Mouse (Mus musculus): ENCODE data around the gene Fyn. TPM values are rescaled to one million over a fixed set of nuclear protein-coding genes. Genes with fewer than 3 reads are reported as not detected.

Fyn gene
- polyA plus RNA-seq, 1 experiment from 2014 or later: 44.3 TPM

DNA sequence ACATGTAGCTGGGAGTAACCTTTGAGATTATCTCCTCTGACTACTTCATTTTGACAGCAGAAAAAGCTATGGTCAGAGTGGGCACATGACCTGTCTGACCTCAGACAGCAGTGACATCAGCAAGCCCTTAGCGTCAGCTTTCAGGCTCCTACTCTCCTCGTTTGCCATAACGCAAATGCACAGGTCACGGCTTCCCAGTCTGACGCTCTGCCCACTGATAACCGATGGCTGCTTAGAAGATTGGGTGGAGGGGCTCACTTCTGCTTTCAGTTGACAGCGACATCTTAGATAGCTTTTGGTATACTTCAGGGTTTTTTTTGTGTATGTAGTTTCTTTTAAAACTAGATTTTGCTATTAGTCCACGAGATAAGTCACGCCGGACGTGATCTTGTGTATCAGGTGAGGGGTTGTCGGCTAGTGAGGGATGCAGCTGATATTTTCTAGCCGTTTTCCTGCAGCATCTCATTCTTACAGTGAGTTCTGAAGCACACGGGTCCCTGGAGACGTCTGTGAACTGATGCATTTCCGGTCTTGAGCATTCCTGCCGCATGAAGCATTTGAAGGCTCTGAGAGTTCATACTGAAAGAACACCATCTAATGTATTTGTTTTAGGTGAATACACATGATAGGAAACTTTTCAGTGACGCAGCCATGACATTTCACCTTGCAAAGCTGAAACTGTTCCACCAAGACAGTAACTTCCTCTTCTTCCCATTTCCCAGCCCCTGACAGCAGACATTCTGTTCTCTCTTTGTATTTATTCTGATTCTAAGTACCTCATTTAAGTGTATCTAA is 44.4 kb downstream of the Fyn start:
- Histone ChIP-seq H3K27me3 (ENCODE audit: control insufficient read depth, insufficient read depth, low read length) (no peaks in the 10 kb centered on the region), H3K4me2 (no peak overlapping the region), H3K36me3 (ENCODE audit: control insufficient read depth, insufficient read depth, low read length) (no peaks in the 10 kb centered on the region), H3K27ac (ENCODE audit: low read depth, low read length) (no peak overlapping the region), H3K9ac (ENCODE audit: low read length) (no peak overlapping the region), H3K9me3 (ENCODE audit: control insufficient read depth, low read length) (no peaks in the 10 kb centered on the region), H3K4me1 (ENCODE audit: control insufficient read depth, insufficient read depth, low read length) (no peaks in the 10 kb centered on the region), H3K4me3 (ENCODE audit: low read depth, low read length) (no peak overlapping the region)
- 82% methylated on average over 18 of the region's 18 CpGs for WGBS
- ATAC-seq (ENCODE audit: low FRiP score) (no peak), DNase-seq (ENCODE audit: low spot score, missing footprints) (no peak)

DNA sequence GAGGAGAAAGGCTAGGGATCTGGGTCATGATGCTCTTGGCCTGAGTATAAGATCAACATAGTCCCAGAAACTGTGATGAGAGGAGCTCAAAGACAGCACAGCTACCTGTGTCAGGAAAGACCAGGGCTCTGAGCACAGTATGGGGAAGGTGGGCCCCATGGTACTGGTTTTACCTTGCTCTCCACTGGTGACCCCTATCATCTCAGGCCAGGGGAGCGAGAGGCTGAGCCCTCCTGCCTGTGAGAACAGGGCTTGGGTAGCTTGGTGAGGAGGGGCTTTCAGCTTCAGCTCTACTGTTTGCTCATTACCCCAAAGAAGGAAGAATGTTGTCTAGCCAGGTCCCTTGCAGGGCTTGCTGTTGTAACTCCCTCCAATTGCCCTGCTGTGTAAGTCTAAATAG is 45.4 kb downstream of the Fyn start:
- H3K4me1 ChIP-seq (ENCODE audit: control insufficient read depth, insufficient read depth, low read length): no peaks in the 10 kb centered on the region
- no peaks in the 10 kb centered on the region for H3K27me3 ChIP-seq (ENCODE audit: control insufficient read depth, insufficient read depth, low read length)
- DNase-seq (ENCODE audit: low spot score, missing footprints) (no peak), ATAC-seq (ENCODE audit: low FRiP score) (no peak)
- no peak overlapping the region for H3K27ac ChIP-seq (ENCODE audit: low read depth, low read length)
- no peak overlapping the region for H3K4me3 ChIP-seq (ENCODE audit: low read depth, low read length)
- no peaks in the 10 kb centered on the region for H3K9me3 ChIP-seq (ENCODE audit: control insufficient read depth, low read length)
- H3K36me3 ChIP-seq (ENCODE audit: control insufficient read depth, insufficient read depth, low read length): no peaks in the 10 kb centered on the region
- no peak overlapping the region for H3K4me2 ChIP-seq
- whole genome bisulfite sequencing: 100% methylated on average over 1 of the region's 1 CpGs
- no peak overlapping the region for H3K9ac ChIP-seq (ENCODE audit: low read length)

DNA sequence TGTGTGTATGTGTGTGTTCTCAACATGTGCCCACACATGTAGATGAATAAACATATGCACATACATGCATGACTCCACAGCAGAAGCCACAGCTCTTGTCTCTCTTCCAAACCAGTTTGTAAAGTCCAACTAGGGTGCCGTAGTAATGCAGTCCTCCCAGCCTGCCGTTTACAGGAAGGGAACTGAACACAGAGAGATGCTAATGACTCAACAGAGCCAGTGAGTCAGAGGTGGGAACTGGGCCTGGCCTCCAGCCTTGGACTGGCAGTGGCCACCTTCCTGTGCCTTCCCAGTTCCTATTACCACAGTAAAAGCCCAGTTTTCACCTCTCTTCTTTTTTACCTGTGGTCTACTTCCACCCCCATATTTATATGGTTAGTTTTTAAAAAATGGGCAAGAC is 46.9 kb downstream of the Fyn start:
- 82% methylated on average over 2 of the region's 2 CpGs for WGBS
- no peaks in the 10 kb centered on the region for H3K9me3 ChIP-seq (ENCODE audit: control insufficient read depth, low read length)
- H3K4me2 ChIP-seq: no peak overlapping the region
- ATAC-seq (ENCODE audit: low FRiP score) (no peak), DNase-seq (ENCODE audit: low spot score, missing footprints) (no peak)
- H3K4me1 ChIP-seq (ENCODE audit: control insufficient read depth, insufficient read depth, low read length): no peaks in the 10 kb centered on the region
- no peak overlapping the region for H3K27ac ChIP-seq (ENCODE audit: low read depth, low read length)
- H3K9ac ChIP-seq (ENCODE audit: low read length): no peak overlapping the region
- H3K4me3 ChIP-seq (ENCODE audit: low read depth, low read length): no peak overlapping the region
- no peaks in the 10 kb centered on the region for H3K36me3 ChIP-seq (ENCODE audit: control insufficient read depth, insufficient read depth, low read length)
- no peaks in the 10 kb centered on the region for H3K27me3 ChIP-seq (ENCODE audit: control insufficient read depth, insufficient read depth, low read length)

DNA sequence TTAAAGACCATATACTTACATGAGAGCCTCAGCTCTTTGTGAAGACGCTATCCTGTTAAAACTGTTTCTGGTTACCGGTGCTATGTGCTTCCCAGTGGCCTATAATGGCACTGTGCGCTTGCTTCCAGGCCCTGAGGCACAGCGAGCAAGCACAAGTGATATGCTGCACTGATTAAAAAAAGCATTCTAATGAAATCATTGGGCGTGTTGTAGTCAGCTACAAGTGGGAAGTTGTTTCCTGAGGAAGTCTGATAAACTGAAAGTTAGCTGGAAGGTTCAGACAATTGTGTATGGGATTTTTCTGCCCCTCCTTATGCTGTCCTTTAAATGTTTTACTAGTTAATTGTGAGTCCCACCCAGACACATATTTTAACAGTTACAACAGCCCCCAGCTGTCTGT is 49.0 kb downstream of the Fyn start:
- Histone ChIP-seq H3K27ac (ENCODE audit: low read depth, low read length) (no peak overlapping the region), H3K9me3 (ENCODE audit: control insufficient read depth, low read length) (no peaks in the 10 kb centered on the region), H3K36me3 (ENCODE audit: control insufficient read depth, insufficient read depth, low read length) (no peaks in the 10 kb centered on the region), H3K4me1 (ENCODE audit: control insufficient read depth, insufficient read depth, low read length) (no peaks in the 10 kb centered on the region), H3K9ac (ENCODE audit: low read length) (no peak overlapping the region), H3K27me3 (ENCODE audit: control insufficient read depth, insufficient read depth, low read length) (no peaks in the 10 kb centered on the region), H3K4me3 (ENCODE audit: low read depth, low read length) (no peak overlapping the region), H3K4me2 (no peak overlapping the region)
- DNase-seq (ENCODE audit: low spot score, missing footprints) (no peak), ATAC-seq (ENCODE audit: low FRiP score) (no peak)
- 90% methylated on average over 5 of the region's 5 CpGs for WGBS

DNA sequence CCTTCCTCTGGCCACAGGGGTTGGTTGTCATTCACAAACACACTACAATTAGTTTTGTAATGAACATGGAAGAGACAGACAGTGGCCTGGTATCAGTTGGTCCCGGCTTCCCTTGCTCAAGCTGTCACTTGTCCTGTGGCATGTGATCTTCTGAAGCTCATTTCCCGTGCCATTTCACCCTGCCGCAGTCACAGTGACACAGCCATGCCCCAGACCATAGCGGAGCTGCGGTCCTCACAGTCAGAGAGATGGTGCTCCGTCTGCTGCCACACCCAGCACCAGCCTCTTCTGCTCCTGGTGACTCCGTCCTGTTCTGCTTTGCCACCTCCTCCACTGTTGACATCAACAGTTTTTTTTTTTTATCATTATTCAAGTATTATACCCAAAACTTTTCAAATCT is 49.7 kb downstream of the Fyn start:
- no peak overlapping the region for H3K4me3 ChIP-seq (ENCODE audit: low read depth, low read length)
- no peaks in the 10 kb centered on the region for H3K9me3 ChIP-seq (ENCODE audit: control insufficient read depth, low read length)
- no peaks in the 10 kb centered on the region for H3K36me3 ChIP-seq (ENCODE audit: control insufficient read depth, insufficient read depth, low read length)
- H3K9ac ChIP-seq (ENCODE audit: low read length): no peak overlapping the region
- ATAC-seq (ENCODE audit: low FRiP score) (no peak), DNase-seq (ENCODE audit: low spot score, missing footprints) (no peak)
- H3K4me1 ChIP-seq (ENCODE audit: control insufficient read depth, insufficient read depth, low read length): no peaks in the 10 kb centered on the region
- no peaks in the 10 kb centered on the region for H3K27me3 ChIP-seq (ENCODE audit: control insufficient read depth, insufficient read depth, low read length)
- no peak overlapping the region for H3K27ac ChIP-seq (ENCODE audit: low read depth, low read length)
- H3K4me2 ChIP-seq: no peak overlapping the region
- WGBS: 89% methylated on average over 7 of the region's 7 CpGs

DNA sequence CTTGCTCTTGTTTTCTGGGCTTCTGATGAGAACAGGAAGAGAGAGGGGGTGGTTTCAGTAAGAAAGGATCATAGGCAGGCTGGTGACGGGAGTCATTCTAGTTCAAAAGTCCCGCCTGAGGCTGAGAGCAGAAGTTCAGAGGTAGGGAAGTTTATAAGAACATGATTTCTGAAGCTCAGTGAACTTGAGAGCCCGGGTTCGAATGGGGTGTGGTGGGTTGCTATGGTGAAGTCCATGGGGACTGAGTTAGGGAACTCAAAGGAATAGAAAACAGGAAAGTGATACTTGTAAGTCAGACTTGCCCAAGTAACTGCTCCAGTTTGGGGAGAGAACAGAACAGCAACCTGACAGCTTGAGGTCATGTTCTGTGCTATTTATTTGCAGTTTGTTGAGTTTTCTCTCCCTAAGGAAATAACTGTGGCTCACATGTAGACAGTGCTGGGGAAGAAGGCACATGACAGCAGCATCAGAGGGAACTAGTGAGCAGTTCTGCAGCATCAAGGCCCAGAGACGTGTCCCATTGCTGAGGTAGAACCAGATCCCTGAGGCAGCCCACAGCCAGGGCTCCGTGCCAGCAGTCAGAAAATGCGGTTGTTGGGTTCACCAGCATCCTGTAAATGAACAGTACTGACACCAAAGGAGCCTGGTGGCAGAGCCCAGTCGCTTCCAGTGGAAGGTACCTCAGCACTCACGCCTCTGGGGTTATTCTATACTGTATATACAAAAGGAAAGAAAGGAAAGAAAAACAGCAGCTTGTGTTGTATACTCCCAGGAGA is 52.4 kb downstream of the Fyn start:
- Histone ChIP-seq H3K4me1 (ENCODE audit: control insufficient read depth, insufficient read depth, low read length) (no peaks in the 10 kb centered on the region), H3K27ac (ENCODE audit: low read depth, low read length) (no peak overlapping the region), H3K9ac (ENCODE audit: low read length) (no peak overlapping the region), H3K4me2 (no peak overlapping the region), H3K36me3 (ENCODE audit: control insufficient read depth, insufficient read depth, low read length) (no peaks in the 10 kb centered on the region), H3K4me3 (ENCODE audit: low read depth, low read length) (no peak overlapping the region), H3K9me3 (ENCODE audit: control insufficient read depth, low read length) (no peaks in the 10 kb centered on the region), H3K27me3 (ENCODE audit: control insufficient read depth, insufficient read depth, low read length) (no peaks in the 10 kb centered on the region)
- DNase-seq (ENCODE audit: low spot score, missing footprints): no peak
- WGBS: 81% methylated on average over 9 of the region's 9 CpGs
- no peak for ATAC-seq (ENCODE audit: low FRiP score)

DNA sequence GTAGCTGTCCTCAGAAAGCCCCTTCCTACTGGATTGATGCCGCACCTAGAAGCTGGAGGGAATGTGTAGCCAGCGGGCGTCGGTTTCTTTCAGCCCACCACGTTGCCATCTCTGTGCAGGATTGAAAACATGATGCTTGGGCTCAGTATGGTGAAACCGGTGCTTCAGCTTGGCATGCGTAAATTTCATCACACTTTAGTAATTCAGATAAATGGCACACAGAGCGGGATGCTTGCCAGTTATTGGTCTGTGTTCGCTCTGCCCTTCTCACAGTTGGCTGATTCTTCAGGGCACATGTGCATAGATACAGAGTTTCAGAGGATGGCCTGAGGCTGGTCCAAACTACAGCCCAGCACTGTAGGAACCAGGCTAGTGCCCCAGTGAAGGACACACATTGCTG is 53.1 kb downstream of the Fyn start:
- H3K4me3 ChIP-seq (ENCODE audit: low read depth, low read length): no peak overlapping the region
- no peak overlapping the region for H3K4me2 ChIP-seq
- no peak overlapping the region for H3K9ac ChIP-seq (ENCODE audit: low read length)
- H3K27ac ChIP-seq (ENCODE audit: low read depth, low read length): no peak overlapping the region
- DNase-seq (ENCODE audit: low spot score, missing footprints) (no peak), ATAC-seq (ENCODE audit: low FRiP score) (no peak)
- no peaks in the 10 kb centered on the region for H3K9me3 ChIP-seq (ENCODE audit: control insufficient read depth, low read length)
- no peaks in the 10 kb centered on the region for H3K27me3 ChIP-seq (ENCODE audit: control insufficient read depth, insufficient read depth, low read length)
- H3K4me1 ChIP-seq (ENCODE audit: control insufficient read depth, insufficient read depth, low read length): no peaks in the 10 kb centered on the region
- H3K36me3 ChIP-seq (ENCODE audit: control insufficient read depth, insufficient read depth, low read length): no peaks in the 10 kb centered on the region
- WGBS: 94% methylated on average over 9 of the region's 9 CpGs

DNA sequence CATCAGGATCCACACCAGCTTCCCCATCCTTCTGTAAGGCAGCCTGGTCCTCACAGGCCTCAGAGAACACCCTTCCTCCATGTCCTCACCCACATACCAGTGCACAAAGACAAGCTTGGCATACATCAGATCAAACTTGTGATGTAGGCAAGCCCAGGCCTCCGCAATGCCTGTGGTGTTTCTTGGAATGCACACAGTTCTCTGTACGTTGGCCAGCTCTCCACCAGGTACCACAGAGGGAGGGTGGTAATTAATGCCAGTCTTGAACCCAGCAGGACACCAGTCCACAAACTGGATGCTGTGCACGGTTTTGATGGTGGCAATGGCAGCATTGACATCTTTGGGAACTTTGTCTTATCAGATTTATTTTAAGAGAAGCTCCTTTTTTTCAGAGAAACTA is 56.0 kb downstream of the Fyn start:
- no peak for DNase-seq (ENCODE audit: low spot score, missing footprints)
- Histone ChIP-seq H3K9ac (ENCODE audit: low read length) (no peak overlapping the region), H3K27me3 (ENCODE audit: control insufficient read depth, insufficient read depth, low read length) (no peaks in the 10 kb centered on the region), H3K27ac (ENCODE audit: low read depth, low read length) (no peak overlapping the region), H3K9me3 (ENCODE audit: control insufficient read depth, low read length) (no peaks in the 10 kb centered on the region), H3K4me3 (ENCODE audit: low read depth, low read length) (no peak overlapping the region), H3K4me1 (ENCODE audit: control insufficient read depth, insufficient read depth, low read length) (peaks cover 3% of the 10 kb centered on the region), H3K4me2 (no peak overlapping the region), H3K36me3 (ENCODE audit: control insufficient read depth, insufficient read depth, low read length) (no peaks in the 10 kb centered on the region)
- no peak for ATAC-seq (ENCODE audit: low FRiP score)
- WGBS: 85% methylated on average over 3 of the region's 3 CpGs

DNA sequence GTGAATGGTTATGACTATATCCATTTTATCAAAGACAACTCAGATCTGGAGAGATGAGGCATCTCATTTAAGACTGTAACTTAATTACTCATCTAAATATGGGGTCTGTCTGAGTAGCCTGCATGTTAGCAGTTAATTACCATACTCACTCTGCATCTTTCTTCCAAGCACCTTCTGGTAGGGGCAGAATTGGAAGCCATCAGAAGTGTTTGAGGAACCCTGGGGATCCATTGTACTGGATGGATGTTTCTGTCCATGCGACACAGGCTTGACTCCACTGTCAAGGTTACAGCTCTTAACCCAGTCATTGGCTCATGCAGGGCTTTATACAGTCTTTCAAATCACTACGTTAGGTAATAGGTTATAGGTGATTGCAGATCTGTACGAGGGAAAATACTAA is 57.4 kb downstream of the Fyn start:
- no peak overlapping the region for H3K27ac ChIP-seq (ENCODE audit: low read depth, low read length)
- no peaks in the 10 kb centered on the region for H3K36me3 ChIP-seq (ENCODE audit: control insufficient read depth, insufficient read depth, low read length)
- H3K27me3 ChIP-seq (ENCODE audit: control insufficient read depth, insufficient read depth, low read length): no peaks in the 10 kb centered on the region
- no peaks in the 10 kb centered on the region for H3K9me3 ChIP-seq (ENCODE audit: control insufficient read depth, low read length)
- H3K4me1 ChIP-seq (ENCODE audit: control insufficient read depth, insufficient read depth, low read length): peaks cover 7% of the 10 kb centered on the region
- ATAC-seq (ENCODE audit: low FRiP score) (no peak), DNase-seq (ENCODE audit: low spot score, missing footprints) (no peak)
- WGBS: 93% methylated on average over 3 of the region's 3 CpGs
- no peak overlapping the region for H3K4me2 ChIP-seq
- no peak overlapping the region for H3K9ac ChIP-seq (ENCODE audit: low read length)
- H3K4me3 ChIP-seq (ENCODE audit: low read depth, low read length): no peak overlapping the region

Data from midbrain, embryonic 11.5 days (tissue).